ENCODE assay signal across 10 mouse cellular contexts in genomic region chr6:52045517-52045916, GRCm38 (mm10). TPM values are rescaled to one million over a fixed set of nuclear protein-coding genes. Genes with fewer than 3 reads are reported as not detected.
DNase-seq lines count a peak whose midpoint lies in the region; ATAC-seq and TF ChIP-seq lines count a peak whose summit lies in the region.
"Had no signal": no experiment of that assay in that cellular context is flagged by ENCODE, and none has a peak within 500 bp of the region (broad histone marks: within the 10 kb centered on the region; RNA-seq: fewer than 3 reads in every experiment).

No protein-coding gene starts in this region.

- no peak overlapping the region for H3K27ac ChIP-seq in intestine, postnatal 0 days (ENCODE audit: low read depth, low read length)
- H3K27ac ChIP-seq in intestine, embryonic 15.5 days, result no peak overlapping the region
- no peak overlapping the region for H3K27ac ChIP-seq in liver, embryonic 14.5 days
- H3K27ac ChIP-seq in forebrain, embryonic 15.5 days (replicated peaks), result no peak overlapping the region
- H3K27ac ChIP-seq: heart, embryonic 15.5 days; neural tube, embryonic 12.5 days had no signal

- no peaks in the 10 kb centered on the region for H3K4me1 ChIP-seq in intestine, postnatal 0 days (replicated peaks; ENCODE audit: control insufficient read depth, insufficient read depth, low read length)
- 0 out of 2 replicates have a peak, but pooled peaks cover 2% of the 10 kb centered on the region for H3K4me1 ChIP-seq in intestine, embryonic 15.5 days (replicated peaks)
- no peaks in the 10 kb centered on the region for H3K4me1 ChIP-seq in liver, embryonic 14.5 days (replicated peaks; ENCODE audit: control insufficient read depth in 2 of 2, insufficient read depth in 2 of 2, low read length in 1 of 2)
- no peaks in the 10 kb centered on the region for H3K4me1 ChIP-seq in forebrain, embryonic 15.5 days
- H3K4me1 ChIP-seq: heart, embryonic 15.5 days had no signal

- H3K36me3 ChIP-seq in intestine, postnatal 0 days (ENCODE audit: control insufficient read depth, insufficient read depth), result no peaks in the 10 kb centered on the region
- no peaks in the 10 kb centered on the region for H3K36me3 ChIP-seq in intestine, embryonic 15.5 days
- no peaks in the 10 kb centered on the region for H3K36me3 ChIP-seq in liver, embryonic 14.5 days (replicated peaks; ENCODE audit: control insufficient read depth, insufficient read depth, low read depth)
- no peaks in the 10 kb centered on the region for H3K36me3 ChIP-seq in forebrain, embryonic 15.5 days
- H3K36me3 ChIP-seq: heart, embryonic 15.5 days; neural tube, embryonic 12.5 days had no signal

- intact Hi-C loops in left cerebral cortex, postnatal 25 days (cut with DNase I), result no loop called here

- H3K9ac ChIP-seq in intestine, postnatal 0 days (ENCODE audit: low read depth, low read length), result no peak overlapping the region
- no peak overlapping the region for H3K9ac ChIP-seq in intestine, embryonic 15.5 days
- no peak overlapping the region for H3K9ac ChIP-seq in liver, embryonic 14.5 days (replicated peaks)
- H3K9ac ChIP-seq in forebrain, embryonic 15.5 days (replicated peaks), result no peak overlapping the region
- H3K9ac ChIP-seq: heart, embryonic 15.5 days; neural tube, embryonic 12.5 days had no signal

- ATAC-seq in intestine, postnatal 0 days, result no peak
- no peak for ATAC-seq in intestine, embryonic 15.5 days
- ATAC-seq in liver, embryonic 14.5 days (ENCODE audit: insufficient read depth), result no peak
- ATAC-seq in forebrain, embryonic 15.5 days (replicated peaks), result no peak

- no peaks in the 10 kb centered on the region for H3K27me3 ChIP-seq in intestine, postnatal 0 days (replicated peaks; ENCODE audit: control insufficient read depth, insufficient read depth, low read length)
- H3K27me3 ChIP-seq in intestine, embryonic 15.5 days (replicated peaks), result no peaks in the 10 kb centered on the region
- no peaks in the 10 kb centered on the region for H3K27me3 ChIP-seq in liver, embryonic 14.5 days (ENCODE audit: control insufficient read depth, insufficient read depth, low read length)
- H3K27me3 ChIP-seq in forebrain, embryonic 15.5 days, result no peaks in the 10 kb centered on the region
- H3K27me3 ChIP-seq: heart, embryonic 15.5 days; neural tube, embryonic 12.5 days had no signal

- DNase-seq in 3T3-L1 (ENCODE audit: low read depth, low spot score) (peak; percentile 22), ES-CJ7 (ENCODE audit: low read depth, low spot score) (peak; percentile 67)
- DNase-seq in liver, embryonic 14.5 days (ENCODE audit: low read depth in 3 of 3, low spot score in 3 of 3), result no peak
- no peak for DNase-seq in frontal cortex, adult 2 months (ENCODE audit: extremely low spot score in 1 of 2, low spot score in 1 of 2)
- no peak for DNase-seq in left cerebral cortex, postnatal 25 days (ENCODE audit: low spot score in 2 of 2)

- TF ChIP-seq CTCF in intestine, postnatal 0 days (IDR thresholded peaks at IDR 0.05; ENCODE audit: low read depth), result peak; percentile 55
- TF ChIP-seq CTCF in liver, embryonic 14.5 days (IDR thresholded peaks at IDR 0.05; ENCODE audit: low read depth), result peak; percentile 42; the same call in 1 of the 2 replicates

- H3K4me3 ChIP-seq in intestine, postnatal 0 days (ENCODE audit: low read depth, low read length), result no peak overlapping the region
- H3K4me3 ChIP-seq in intestine, embryonic 15.5 days (replicated peaks), result no peak overlapping the region
- no peak overlapping the region for H3K4me3 ChIP-seq in liver, embryonic 14.5 days (ENCODE audit: insufficient read depth in 1 of 2, low read depth in 2 of 2, low read length in 2 of 2)
- no peak overlapping the region for H3K4me3 ChIP-seq in forebrain, embryonic 15.5 days
- H3K4me3 ChIP-seq: heart, embryonic 15.5 days; neural tube, embryonic 12.5 days had no signal

- H3K9me3 ChIP-seq in intestine, postnatal 0 days (ENCODE audit: control insufficient read depth), result no peaks in the 10 kb centered on the region
- no peaks in the 10 kb centered on the region for H3K9me3 ChIP-seq in intestine, embryonic 15.5 days
- no peaks in the 10 kb centered on the region for H3K9me3 ChIP-seq in liver, embryonic 14.5 days (ENCODE audit: control insufficient read depth, low read length)
- no peaks in the 10 kb centered on the region for H3K9me3 ChIP-seq in forebrain, embryonic 15.5 days
- H3K9me3 ChIP-seq: heart, embryonic 15.5 days; neural tube, embryonic 12.5 days had no signal

- no peak overlapping the region for H3K4me2 ChIP-seq in intestine, postnatal 0 days (replicated peaks; ENCODE audit: low read depth)
- H3K4me2 ChIP-seq in intestine, embryonic 15.5 days (replicated peaks), result no peak overlapping the region
- no peak overlapping the region for H3K4me2 ChIP-seq in liver, embryonic 14.5 days (ENCODE audit: low read depth)
- no peak overlapping the region for H3K4me2 ChIP-seq in forebrain, embryonic 15.5 days (replicated peaks)
- H3K4me2 ChIP-seq: heart, embryonic 15.5 days; neural tube, embryonic 12.5 days had no signal

- no peak for TF ChIP-seq EP300 in liver, embryonic 14.5 days (IDR thresholded peaks at IDR 0.05; ENCODE audit: low read depth)

- WGBS in intestine, postnatal 0 days, result 66% methylated on average over 5 of the region's 5 CpGs
- 67% methylated on average over 5 of the region's 5 CpGs for WGBS in intestine, embryonic 15.5 days
- WGBS in liver, embryonic 14.5 days (ENCODE audit: insufficient replicate concordance), result 38% methylated on average over 5 of the region's 5 CpGs
- WGBS in forebrain, embryonic 15.5 days, result 46% methylated on average over 5 of the region's 5 CpGs

RNA-seq across cellular contexts. Expression of gene Skap2, which starts 33.2 kb away (rescaled TPM):
- 40.3 and 45.4 TPM in 2 replicates for polyA plus RNA-seq in intestine, postnatal 0 days (2015; fragmentation: Nextera tagmentation; extraction: Ambion mirVana)
- 37.0 and 40.3 TPM in 2 replicates for polyA plus RNA-seq in intestine, embryonic 15.5 days (2015; fragmentation: Nextera tagmentation; extraction: Ambion mirVana)
- 5.4 and 10.1 TPM in 2 replicates for polyA plus RNA-seq in liver, embryonic 14.5 days (2012; rRNA removed)
- 18.4 and 19.4 TPM in 2 replicates for polyA plus RNA-seq in liver, embryonic 14.5 days (2014; fragmentation: Nextera tagmentation; extraction: Ambion mirVana)
- 8.8 and 12.8 TPM in 2 replicates for polyA plus RNA-seq in frontal cortex, adult 2 months (2012; rRNA removed)
- 5.0 and 7.4 TPM in 2 replicates for polyA plus RNA-seq in forebrain, embryonic 15.5 days (2015; fragmentation: Nextera tagmentation; extraction: Ambion mirVana)
- total RNA-seq in left cerebral cortex, postnatal 25 days (2021), result 10 to 100 TPM in 1 of 2 experiments, 1 to 10 TPM in 1; 9.1 to 10.8 TPM

Comparison
In these comparisons a context has a peak if more than half of its experiments do, and no peak if none do; other contexts are left out.
1. DNase-seq: peak in 3T3-L1 (single experiment) and ES-CJ7 (single experiment); none in liver, embryonic 14.5 days (0 of 3), frontal cortex, adult 2 months (0 of 2) and left cerebral cortex, postnatal 25 days (0 of 2).